Mouse (Mus musculus) heart, embryonic 14.5 days (tissue): ENCODE results near the gene Cfap44. TPM values are rescaled to one million over a fixed set of nuclear protein-coding genes. Genes with fewer than 3 reads are reported as not detected.

ENCODE experiments used
- ATAC-seq: fragments of 200-750 bp; cut with Nextera tagmentation; 2 replicates; pipeline ENCODE4 v1.8.0; 2017; ENCODE audit warnings: low read depth, moderate TSS enrichment; ENCODE audit not compliant: insufficient number of reproducible peaks, insufficient read depth, low FRiP score
- H3K27ac ChIP-seq, 2 experiments: fragments of 200-500 bp in 1 of 2; fragments of 300-500 bp in 1 of 2; sonication (generic) in 1 of 2; replicated peaks in 1 of 2; 2 replicates each; pipeline ENCODE4 v1.5.1; 2012 to 2014; ENCODE audit warnings: low read depth in 2 of 2, low read length in 2 of 2, control low read depth in 1 of 2, mild to moderate bottlenecking in 1 of 2, mixed read lengths in 1 of 2; ENCODE audit not compliant: control insufficient read depth in 1 of 2, insufficient read depth in 1 of 2
- H3K27me3 ChIP-seq: fragments of 300-500 bp; sonication (generic); 2 replicates; pipeline ENCODE4 v1.6.1; 2014; ENCODE audit warnings: mild to moderate bottlenecking, low read length, control low read depth; ENCODE audit not compliant: control insufficient read depth, insufficient read depth
- H3K36me3 ChIP-seq: fragments of 300-500 bp; sonication (generic); 2 replicates; pipeline ENCODE4 v1.6.1; 2014; ENCODE audit warnings: mild to moderate bottlenecking, control low read depth, low read length, mixed read lengths; ENCODE audit not compliant: control insufficient read depth, insufficient read depth
- H3K4me1 ChIP-seq, 2 experiments: fragments of 200-500 bp in 1 of 2; fragments of 300-500 bp in 1 of 2; sonication (generic) in 1 of 2; 2 replicates each; pipeline ENCODE4 v1.6.1; 2012 to 2014; ENCODE audit warnings: low read length in 2 of 2, control low read depth in 1 of 2, mixed read lengths in 1 of 2; ENCODE audit not compliant: control insufficient read depth in 2 of 2, insufficient read depth in 2 of 2
- H3K4me2 ChIP-seq: fragments of 300-500 bp; sonication (generic); 2 replicates; pipeline ENCODE4 v1.6.1; 2014; ENCODE audit warnings: mild to moderate bottlenecking, low read length
- H3K4me3 ChIP-seq, 2 experiments: fragments of 200-500 bp in 1 of 2; fragments of 300-500 bp in 1 of 2; sonication (generic) in 1 of 2; 2 replicates each; pipeline ENCODE4 v1.5.1; 2012 to 2014; ENCODE audit warnings: low read length in 2 of 2, mild to moderate bottlenecking in 2 of 2, control low read depth in 1 of 2, low read depth in 1 of 2, moderate library complexity in 1 of 2; ENCODE audit not compliant: control insufficient read depth in 1 of 2, insufficient read depth in 1 of 2
- H3K9ac ChIP-seq: fragments of 300-500 bp; sonication (generic); 2 replicates; pipeline ENCODE4 v1.6.1; 2014; ENCODE audit warnings: mild to moderate bottlenecking, low read length
- H3K9me3 ChIP-seq: fragments of 300-500 bp; sonication (generic); 2 replicates; pipeline ENCODE4 v1.6.1; 2016; ENCODE audit warnings: low read length, control low read depth; ENCODE audit not compliant: control insufficient read depth
- WGBS: fragments of 180-500 bp; shearing (Covaris S2); extraction: QIAGEN DNeasy Blood & Tissue Kit; methylation state at CpG from one replicate; pipeline ENCODE4 v1.1.7; 2014; 5-methylcytosine and 5-hydroxymethylcytosine counted together
- polyA plus RNA-seq: library from polyadenylated mRNA; unstranded; fragments of >200 nt; fragmentation: Nextera tagmentation; extraction: Ambion mirVana; gene quantifications from 2 replicates; pipeline ENCODE4 v1.2.1, GENCODE M21; 2014

The Cfap44 gene
- polyA plus RNA-seq = 0.18 and 0.19 TPM in 2 replicates

DNA sequence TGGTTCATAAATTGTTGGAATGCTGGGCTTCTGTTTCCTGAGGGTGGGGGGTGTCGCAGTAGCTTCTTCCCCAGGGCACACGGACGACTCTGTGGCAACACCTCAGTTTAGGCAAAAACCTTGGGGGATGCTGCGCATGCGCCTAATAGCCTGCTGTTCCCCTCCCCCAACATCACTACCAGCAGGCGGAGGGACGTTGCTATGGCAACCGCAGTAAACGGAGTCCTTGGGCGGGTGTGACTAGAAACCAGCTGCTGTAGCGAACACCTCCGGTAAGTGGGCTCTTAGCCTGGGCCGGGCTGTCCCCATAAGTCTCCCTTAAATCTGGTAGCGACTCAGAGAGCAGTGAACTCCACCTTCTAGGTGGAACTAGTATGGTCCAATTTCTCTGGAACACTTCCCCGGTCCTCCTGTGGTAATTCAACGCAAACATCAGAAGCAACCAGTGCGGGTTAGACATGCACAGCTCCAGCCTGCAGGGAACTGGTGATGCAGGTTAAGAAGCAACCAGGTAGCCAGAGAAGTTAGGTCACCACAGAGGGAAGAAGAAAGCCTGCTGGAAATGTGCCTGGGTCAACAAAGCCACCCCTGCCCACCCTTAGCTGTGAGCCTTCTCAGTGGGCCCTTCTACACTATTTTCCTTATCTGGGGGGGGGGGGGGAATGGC lies at the start of gene Cfap44:
Cfap44 (plus strand) TSS at position 220 of the 667 bp plus-strand sequence.
- Histone ChIP-seq H3K27ac (no peak within 1 kb of the TSS), H3K4me2 (peak within 1 kb of the TSS; percentile 68)
- 1% methylated on average over 17 of the region's 17 CpGs for WGBS

DNA sequence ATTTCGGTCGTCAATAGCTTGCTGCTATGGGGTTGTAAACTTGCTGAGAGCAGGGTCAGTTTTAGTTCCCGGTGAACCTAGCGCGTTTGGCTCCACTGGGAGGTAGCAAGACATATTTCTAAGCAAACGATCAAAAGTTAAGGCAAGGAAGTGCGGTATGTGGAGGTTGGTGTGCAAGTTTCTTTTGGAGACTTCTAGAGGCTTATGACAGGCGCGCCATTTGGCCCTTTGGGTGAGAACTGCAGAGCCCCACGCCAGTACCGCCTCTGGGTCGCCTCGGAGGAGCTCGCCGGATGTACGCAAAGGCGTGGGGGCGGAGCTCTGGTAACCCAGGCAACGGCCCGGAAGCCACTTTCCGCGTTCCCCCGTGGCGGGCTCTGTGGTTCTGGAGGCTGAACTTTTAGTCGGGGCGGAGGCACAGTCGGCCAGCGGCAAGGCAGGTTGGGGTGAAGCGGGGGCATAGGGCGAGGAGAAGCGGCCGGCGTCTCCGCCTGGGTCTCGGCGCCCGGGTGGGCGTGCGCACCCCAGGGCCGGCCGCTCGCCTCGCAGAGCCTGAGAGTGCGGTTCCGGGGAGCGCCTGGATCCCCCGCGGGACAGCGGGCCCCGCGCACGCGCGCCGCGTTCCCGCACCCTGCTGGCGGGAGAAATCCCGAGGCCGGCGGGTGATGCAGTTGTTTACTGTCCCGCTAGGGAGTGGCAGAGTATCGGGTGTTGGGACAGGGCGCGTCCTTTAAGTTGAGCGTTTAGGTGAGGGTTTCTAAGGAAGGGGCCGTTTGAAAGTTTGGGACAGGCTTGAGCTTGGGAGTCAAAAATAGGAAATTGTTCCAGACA lies 47.3 kb upstream of the Cfap44 start, which contains the start of gene Spice1:
Spice1 (plus strand) TSS at position 51 of the 831 bp plus-strand sequence.
- H3K4me3 ChIP-seq = peak within 1 kb of the TSS; percentile 82 to 92
- no peaks in the 10 kb centered on the region for H3K36me3 ChIP-seq
- peak within 1 kb of the TSS; percentile 79 to 91 for H3K27ac ChIP-seq
- peak; percentile 98 for ATAC-seq
- peak within 1 kb of the TSS; percentile 83 for H3K9ac ChIP-seq
- peaks cover 2 to 10% of the 10 kb centered on the region in 2 experiments; a peak in 3 of 4 replicates for H3K4me1 ChIP-seq
- under 1% methylated on average over 66 of the region's 67 CpGs for WGBS
- no peaks in the 10 kb centered on the region for H3K9me3 ChIP-seq
- H3K27me3 ChIP-seq = no peaks in the 10 kb centered on the region
- peak within 1 kb of the TSS; percentile 80 for H3K4me2 ChIP-seq

More for the DNA sequence above, at the start of gene Cfap44:
- Histone ChIP-seq H3K4me1 (peaks cover 6 to 11% of the 10 kb centered on the region in 2 experiments; a peak in 2 of 4 replicates), H3K27me3 (no peaks in the 10 kb centered on the region), H3K9me3 (0 out of 2 replicates have a peak, but pooled peaks cover 4% of the 10 kb centered on the region), H3K4me3 (peak within 1 kb of the TSS; percentile 27), H3K36me3 (no peaks in the 10 kb centered on the region), H3K9ac (peak within 1 kb of the TSS; percentile 57; the same call in 1 of the 2 replicates)
- ATAC-seq = peak; percentile 43; the same call in 1 of the 2 replicates

DNA sequence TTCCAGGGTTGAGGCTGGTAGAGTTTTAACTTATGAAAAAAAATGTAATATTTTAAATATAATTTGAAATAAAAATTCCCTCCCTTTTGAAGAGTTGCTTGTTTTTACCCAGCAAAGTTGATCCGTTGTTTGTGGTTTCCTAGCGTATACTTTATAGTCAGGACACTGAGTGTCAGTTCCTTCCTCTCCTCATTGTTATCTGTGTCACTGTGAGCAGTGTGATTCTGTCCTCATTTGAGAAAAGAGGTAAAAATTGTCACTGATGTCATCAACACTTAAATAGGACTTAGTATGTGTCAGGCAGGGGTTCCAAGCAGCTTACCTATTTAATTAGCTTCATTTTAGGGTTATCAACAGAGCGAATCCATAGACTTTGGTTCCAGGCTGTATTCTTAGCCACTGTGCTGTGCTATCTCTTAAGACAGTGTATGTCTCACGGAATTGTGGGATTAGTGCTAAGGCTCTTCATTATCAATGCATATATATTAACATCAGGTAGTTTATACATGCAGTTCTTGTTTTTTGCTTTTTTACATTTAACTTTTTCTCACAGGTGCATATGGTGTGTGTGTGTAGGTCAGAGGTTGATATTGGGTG lies 44.7 kb upstream of the Cfap44 start:
- ATAC-seq = no peak
- Histone ChIP-seq H3K9ac (no peak overlapping the region), H3K9me3 (no peaks in the 10 kb centered on the region), H3K4me1 (peaks cover 2 to 10% of the 10 kb centered on the region in 2 experiments; a peak in 3 of 4 replicates), H3K4me2 (no peak overlapping the region), H3K27ac (no peak overlapping the region), H3K36me3 (no peaks in the 10 kb centered on the region), H3K4me3 (no peak overlapping the region), H3K27me3 (no peaks in the 10 kb centered on the region)
- WGBS = 74% methylated on average over 4 of the region's 4 CpGs

DNA sequence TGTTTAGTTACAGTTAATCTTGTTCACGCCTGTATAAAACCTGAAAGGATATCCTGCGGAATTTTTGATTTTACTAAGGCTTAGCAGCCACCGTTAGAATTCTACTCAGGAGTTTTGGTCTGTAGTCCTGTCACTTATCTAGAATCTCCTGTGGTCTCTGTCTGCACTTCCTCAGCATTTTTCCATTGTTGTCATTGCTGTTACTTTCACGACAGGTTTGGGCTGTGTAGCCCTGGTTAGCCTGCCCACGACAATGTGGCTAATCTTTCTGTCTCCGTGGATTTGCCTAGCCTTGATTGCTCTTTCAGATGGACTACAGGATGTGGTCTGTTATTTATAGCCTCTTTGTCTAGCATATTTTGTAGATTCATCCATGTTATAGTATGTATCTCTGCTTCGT lies 38.3 kb upstream of the Cfap44 start:
- Histone ChIP-seq H3K27ac (no peak overlapping the region), H3K27me3 (no peaks in the 10 kb centered on the region), H3K36me3 (peaks cover 18% of the 10 kb centered on the region), H3K9me3 (no peaks in the 10 kb centered on the region), H3K4me3 (no peak overlapping the region), H3K4me1 (no peaks in the 10 kb centered on the region), H3K9ac (no peak overlapping the region), H3K4me2 (no peak overlapping the region)
- 44% methylated on average over 7 of the region's 7 CpGs for WGBS
- no peak for ATAC-seq

DNA sequence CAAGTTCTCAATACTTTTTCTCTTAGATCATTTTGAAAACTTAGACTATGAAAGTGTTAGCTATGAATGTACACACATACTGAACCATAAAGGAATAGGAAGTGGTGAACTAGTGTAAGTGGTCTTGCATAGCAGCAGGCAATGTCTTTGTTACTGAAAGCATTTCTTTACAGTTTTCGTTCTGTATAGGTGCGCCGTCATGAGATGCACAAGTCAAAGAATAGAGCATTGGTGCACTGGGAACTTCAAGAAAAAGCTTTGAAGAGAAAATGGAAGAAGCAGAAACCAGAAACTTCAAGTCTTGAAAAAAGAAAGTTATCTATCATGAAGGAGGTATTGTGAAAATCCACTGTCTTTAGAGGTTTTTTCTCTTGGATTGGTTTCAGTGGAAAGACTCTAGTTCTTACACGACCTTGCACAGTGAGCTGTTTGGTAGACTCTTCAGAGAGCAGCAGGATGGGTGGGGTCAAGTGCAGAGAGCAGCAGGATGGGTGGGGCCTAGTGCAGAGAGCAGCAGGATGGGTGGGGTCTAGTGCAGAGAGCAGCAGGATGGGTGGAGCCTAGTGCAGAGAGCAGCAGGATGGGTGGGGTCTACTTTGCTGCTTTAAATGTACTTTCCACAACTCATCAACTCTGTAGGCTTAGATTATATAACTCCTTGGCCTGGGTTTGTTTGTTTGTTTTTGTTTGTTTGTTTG lies 36.9 kb upstream of the Cfap44 start:
- WGBS = 73% methylated on average over 4 of the region's 4 CpGs
- H3K9ac ChIP-seq = no peak overlapping the region
- no peaks in the 10 kb centered on the region for H3K27me3 ChIP-seq
- no peaks in the 10 kb centered on the region for H3K9me3 ChIP-seq
- H3K4me2 ChIP-seq = no peak overlapping the region
- no peaks in the 10 kb centered on the region for H3K4me1 ChIP-seq
- H3K27ac ChIP-seq = no peak overlapping the region
- H3K36me3 ChIP-seq = peaks cover 25% of the 10 kb centered on the region
- no peak overlapping the region for H3K4me3 ChIP-seq
- ATAC-seq = peak; percentile 69; the same call in 1 of the 2 replicates

DNA sequence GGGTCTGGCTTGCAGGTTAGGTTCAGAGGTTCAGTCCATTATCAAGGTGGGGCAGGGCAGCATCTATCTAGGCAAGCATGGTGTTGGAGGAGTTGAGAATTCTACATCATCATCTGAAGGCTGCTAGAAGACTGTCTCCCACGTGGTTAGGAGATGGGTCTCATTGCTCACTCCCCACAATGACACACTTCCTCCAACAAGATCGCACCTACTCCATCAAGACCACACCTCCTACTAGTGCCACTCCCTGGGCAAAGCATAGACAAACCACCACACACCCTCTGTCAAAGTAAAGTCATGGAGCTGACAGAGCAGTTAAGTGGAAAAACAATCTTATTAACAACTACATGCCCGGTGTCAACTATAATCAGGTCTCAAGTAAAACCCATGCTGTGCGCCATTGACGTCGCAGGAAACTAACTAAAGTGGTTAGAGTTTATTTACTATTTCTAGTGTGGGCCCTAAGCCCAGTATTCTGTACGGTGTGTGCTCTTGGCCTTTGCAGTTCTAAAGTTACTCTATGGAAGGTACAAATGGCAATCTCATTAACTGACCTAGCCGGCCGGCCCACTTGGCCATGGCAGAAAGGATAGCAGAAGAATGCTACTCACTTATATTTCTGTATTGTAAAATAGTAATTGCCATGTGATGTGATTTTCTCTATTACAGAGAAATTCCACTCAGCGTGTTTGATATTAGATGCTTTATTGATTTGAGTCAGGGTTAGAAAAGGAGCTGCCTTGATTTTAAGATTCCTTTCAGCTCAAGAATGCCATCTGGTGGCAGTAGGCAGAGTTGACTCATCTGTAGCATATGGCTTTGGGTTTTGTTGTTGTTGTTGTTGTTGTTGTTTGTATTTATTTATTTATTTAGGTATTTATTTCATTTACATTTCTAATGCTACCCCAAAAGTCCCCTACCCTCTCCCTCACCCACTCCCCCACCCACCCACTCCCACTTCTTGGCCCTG lies 32.4 kb upstream of the Cfap44 start:
- no peak overlapping the region for H3K4me2 ChIP-seq
- ATAC-seq = no peak
- WGBS = 81% methylated on average over 10 of the region's 10 CpGs
- no peaks in the 10 kb centered on the region for H3K9me3 ChIP-seq
- H3K27me3 ChIP-seq = no peaks in the 10 kb centered on the region
- no peak overlapping the region for H3K4me3 ChIP-seq
- peaks cover 43% of the 10 kb centered on the region for H3K36me3 ChIP-seq
- H3K9ac ChIP-seq = no peak overlapping the region
- H3K4me1 ChIP-seq = no peaks in the 10 kb centered on the region
- no peak overlapping the region for H3K27ac ChIP-seq
